Mouse (Mus musculus) spleen, adult 2 months (tissue): ENCODE data around the gene Psmd4. TPM values are rescaled to one million over a fixed set of nuclear protein-coding genes. Genes with fewer than 3 reads are reported as not detected.

ENCODE experiments used
- DNase-seq, 2 experiments: peaks; one replicate each; pipeline versions ENCODE4 v3.0.0 to v3.0.0-alpha.2; 2012 to 2021; ENCODE audit warnings: low spot score in 2 of 2, low read depth in 1 of 2
- H3K27ac ChIP-seq: fragments of 200-500 bp; 2 replicates; pipeline ENCODE4 v1.5.1; 2012; ENCODE audit warnings: low read length, inconsistent platforms; ENCODE audit not compliant: insufficient read depth
- H3K27me3 ChIP-seq: fragments of 200-500 bp; 2 replicates; pipeline ENCODE4 v1.6.1; 2012; ENCODE audit warnings: mild to moderate bottlenecking, moderate library complexity, low read length, inconsistent platforms; ENCODE audit not compliant: control insufficient read depth, insufficient read depth
- H3K36me3 ChIP-seq: fragments of 200-500 bp; 2 replicates; pipeline ENCODE4 v1.6.1; 2012; ENCODE audit warnings: mild to moderate bottlenecking, low read length, inconsistent platforms; ENCODE audit not compliant: control insufficient read depth, insufficient read depth
- H3K4me1 ChIP-seq: fragments of 200-500 bp; 2 replicates; pipeline ENCODE4 v1.6.1; 2011; ENCODE audit warnings: inconsistent platforms; ENCODE audit not compliant: control insufficient read depth, insufficient read depth, insufficient read length
- H3K4me3 ChIP-seq: fragments of 200-500 bp; 2 replicates; pipeline ENCODE4 v1.5.1; 2011; ENCODE audit warnings: mild to moderate bottlenecking, inconsistent platforms; ENCODE audit not compliant: insufficient read depth, insufficient read length; ENCODE audit errors: extremely low read depth
- CTCF ChIP-seq: fragments of 200-500 bp; IDR thresholded peaks from 2 replicates; pipeline ENCODE4 v1.5.1; 2011; ENCODE audit warnings: mild to moderate bottlenecking, inconsistent platforms; ENCODE audit not compliant: insufficient read depth, insufficient read length, insufficient replicate concordance; ENCODE audit errors: extremely low read depth
- POLR2A ChIP-seq: fragments of 200-500 bp; IDR thresholded peaks from 2 replicates; pipeline ENCODE4 v1.6.1; 2011; ENCODE audit warnings: low read depth, low read length, inconsistent platforms
- WGBS: fragments of 180-500 bp; shearing (Covaris S2); methylation state at CpG from one replicate; pipeline ENCODE4 v1.1.7; 2018; 5-methylcytosine and 5-hydroxymethylcytosine counted together
- polyA plus RNA-seq: library from polyadenylated mRNA; depleted of rRNA; stranded (reverse); fragments of >200 nt; gene quantifications from 2 replicates; pipeline ENCODE4 v1.2.3, GENCODE M21; 2012

The Psmd4 gene
- polyA plus RNA-seq, 1 experiment = 90.5 TPM

GRCm38 (mm10) chr3:95015337-95015872 lies 27.0 kb downstream of the Psmd4 start, which contains the start of gene Zfp687:
Gene Zfp687, minus strand, starts transcription at chr3:95015448.
- peak; percentile 99 for DNase-seq
- H3K4me1 ChIP-seq = peaks cover 14% of the 10 kb centered on the region; the same call in 1 of the 2 replicates
- no peak for TF ChIP-seq CTCF
- peak; percentile 92 for TF ChIP-seq POLR2A
- no peaks in the 10 kb centered on the region for H3K27me3 ChIP-seq
- 0% methylated on average over 28 of the region's 37 CpGs for WGBS
- H3K4me3 ChIP-seq = peak within 1 kb of the TSS; percentile 90
- H3K36me3 ChIP-seq = peaks cover 11% of the 10 kb centered on the region
- H3K27ac ChIP-seq = peak within 1 kb of the TSS; percentile 98

DNA sequence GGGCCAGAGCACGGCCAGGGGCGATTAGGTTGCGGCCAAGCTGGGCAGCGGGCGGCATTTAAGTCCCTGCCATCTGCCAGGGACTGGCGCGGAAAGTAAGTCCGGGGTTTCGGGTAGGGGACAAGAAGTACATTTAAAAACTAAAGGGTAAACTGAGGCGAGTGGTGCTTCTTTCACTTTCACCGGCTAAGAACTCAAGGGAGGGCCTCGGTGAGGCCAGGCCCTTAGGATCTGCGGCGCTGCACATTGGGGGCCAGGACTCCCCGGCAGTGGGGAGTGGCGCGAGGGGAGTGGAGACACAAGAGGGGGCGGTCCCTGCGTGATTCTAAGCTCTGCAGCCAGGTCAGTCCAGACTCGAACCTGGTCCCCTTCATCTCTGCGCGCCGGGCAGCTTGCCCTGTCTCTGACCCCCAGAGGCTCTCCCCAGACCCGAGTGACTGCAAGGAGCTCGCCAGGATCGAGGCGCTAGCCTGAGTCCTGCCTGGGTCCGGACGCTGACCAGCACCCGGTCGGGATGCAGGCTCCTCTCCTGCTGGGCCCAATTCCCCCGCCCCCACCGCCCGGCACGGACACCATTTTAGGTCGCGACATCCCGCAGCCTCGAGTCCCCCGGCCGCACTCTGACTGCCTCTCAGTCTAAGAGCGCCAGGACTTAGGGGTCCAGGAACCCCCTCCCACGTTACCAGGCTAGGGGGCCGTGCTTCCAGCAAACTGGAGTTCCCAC lies 27.8 kb downstream of the Psmd4 start:
- WGBS = 3% methylated on average over 44 of the region's 44 CpGs
- TF ChIP-seq CTCF = no peak
- TF ChIP-seq POLR2A = no peak
- DNase-seq = peak in 1 of 2 experiments; percentile 40
- Histone ChIP-seq H3K4me1 (peaks cover 14% of the 10 kb centered on the region; the same call in 1 of the 2 replicates), H3K27me3 (no peaks in the 10 kb centered on the region), H3K36me3 (peaks cover 18% of the 10 kb centered on the region), H3K27ac (peak overlapping the region; percentile 84; the same call in 1 of the 2 replicates), H3K4me3 (peak overlapping the region; percentile 90)

DNA sequence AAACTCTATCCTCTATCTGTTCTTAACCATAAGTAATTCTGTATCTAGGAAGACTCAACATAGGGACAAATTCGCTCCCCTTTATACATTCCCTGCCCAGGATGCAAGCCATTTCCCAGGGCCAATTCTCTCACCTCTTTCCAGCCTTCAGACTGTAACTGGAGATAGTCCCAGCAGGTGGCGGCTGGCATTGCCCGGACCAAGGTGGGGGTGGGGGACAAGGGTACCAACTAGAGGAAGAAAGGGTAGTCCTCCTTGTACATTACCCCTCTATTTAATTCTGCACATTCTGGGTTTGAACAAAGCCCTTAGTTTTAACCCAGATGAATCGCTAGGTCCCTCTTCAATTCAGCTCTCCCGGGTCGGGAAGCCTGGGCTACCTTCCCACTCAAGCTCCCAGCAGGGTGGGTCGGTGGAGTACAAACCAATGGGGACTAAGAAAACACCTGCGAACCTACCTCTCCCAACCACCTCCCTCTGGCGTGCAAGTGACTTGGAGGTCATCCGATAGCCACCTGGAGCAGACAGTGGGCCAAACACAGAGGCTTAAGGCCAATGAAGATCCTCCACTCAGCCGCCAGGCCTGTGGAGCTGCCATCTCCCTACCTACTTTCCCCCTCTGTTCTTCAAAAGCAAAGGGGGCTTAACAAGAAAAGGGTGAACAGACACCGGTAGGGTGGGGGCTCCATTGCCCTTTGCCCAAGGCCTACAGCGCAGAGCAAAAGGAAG lies 28.6 kb downstream of the Psmd4 start:
- H3K27me3 ChIP-seq = no peaks in the 10 kb centered on the region
- DNase-seq = no peak
- 40% methylated on average over 13 of the region's 13 CpGs for WGBS
- H3K4me3 ChIP-seq = peak overlapping the region; percentile 90; the same call in 1 of the 2 replicates
- TF ChIP-seq CTCF (no peak), POLR2A (no peak)
- peaks cover 24% of the 10 kb centered on the region for H3K36me3 ChIP-seq
- no peak overlapping the region for H3K27ac ChIP-seq
- peaks cover 14% of the 10 kb centered on the region; the same call in 1 of the 2 replicates for H3K4me1 ChIP-seq

GRCm38 (mm10) chr3:95012982-95013381 lies 29.4 kb downstream of the Psmd4 start:
- no peak overlapping the region for H3K27ac ChIP-seq
- peaks cover 29% of the 10 kb centered on the region for H3K36me3 ChIP-seq
- H3K4me1 ChIP-seq = peaks cover 14% of the 10 kb centered on the region; the same call in 1 of the 2 replicates
- H3K4me3 ChIP-seq = no peak overlapping the region
- no peak for TF ChIP-seq POLR2A
- TF ChIP-seq CTCF = no peak
- no peak for DNase-seq
- WGBS = 98% methylated on average over 3 of the region's 3 CpGs
- H3K27me3 ChIP-seq = no peaks in the 10 kb centered on the region

DNA sequence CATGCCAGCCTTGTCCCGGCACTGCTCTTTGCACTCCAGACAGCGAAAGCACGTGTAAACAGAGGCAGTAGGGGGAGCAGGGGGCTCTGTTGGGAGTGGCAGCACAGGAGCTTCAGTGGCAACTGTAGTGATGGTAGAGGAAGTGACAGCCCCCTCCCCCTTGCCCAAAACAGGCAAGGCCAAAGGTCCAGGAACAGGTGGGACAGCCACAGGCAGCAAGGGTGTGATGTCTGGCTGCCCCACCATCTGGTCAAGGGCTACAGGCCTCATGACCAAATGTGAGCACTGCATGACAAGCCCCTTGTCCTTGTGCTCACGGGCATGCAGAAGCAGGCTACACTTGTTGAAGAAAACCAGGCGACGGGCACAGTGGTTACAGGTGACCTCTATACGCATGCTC lies 32.0 kb downstream of the Psmd4 start:
- TF ChIP-seq POLR2A = no peak
- TF ChIP-seq CTCF = no peak
- no peaks in the 10 kb centered on the region for H3K27me3 ChIP-seq
- H3K27ac ChIP-seq = no peak overlapping the region
- no peak for DNase-seq
- H3K36me3 ChIP-seq = peaks cover 45% of the 10 kb centered on the region
- H3K4me1 ChIP-seq = peaks cover 10% of the 10 kb centered on the region; the same call in 1 of the 2 replicates
- 92% methylated on average over 7 of the region's 7 CpGs for WGBS
- no peak overlapping the region for H3K4me3 ChIP-seq

- Histone ChIP-seq H3K27ac (no peak overlapping the region), H3K4me3 (no peak overlapping the region), H3K36me3 (peaks cover 57% of the 10 kb centered on the region), H3K27me3 (no peaks in the 10 kb centered on the region), H3K4me1 (no peaks in the 10 kb centered on the region)
- DNase-seq = no peak
- 83% methylated on average over 9 of the region's 9 CpGs for WGBS
- no peak for TF ChIP-seq CTCF
- no peak for TF ChIP-seq POLR2A
Observed at GRCm38 (mm10) chr3:95007706-95008105, 34.7 kb downstream of the Psmd4 start.
